Mouse (Mus musculus): ENCODE data around the gene Ppp1r27.

The Ppp1r27 gene

GRCm38 (mm10) chr11:120575940-120576339 is 25.0 kb upstream of the Ppp1r27 start:
- in situ Hi-C loops (cut with MseI, MboI), result no loop called here

GRCm38 (mm10) chr11:120575046-120575445 is 24.1 kb upstream of the Ppp1r27 start:
- in situ Hi-C loops (cut with MseI, MboI), result no loop called here

GRCm38 (mm10) chr11:120574278-120574600 is 23.3 kb upstream of the Ppp1r27 start:
- in situ Hi-C loops (cut with MseI, MboI), result no loop called here

GRCm38 (mm10) chr11:120573585-120574277 is 22.8 kb upstream of the Ppp1r27 start:
- in situ Hi-C loops (cut with MseI, MboI), result no loop called here

- in situ Hi-C loops (cut with MseI, MboI), result no loop called here
Measured at GRCm38 (mm10) chr11:120572752-120573584, 22.0 kb upstream of the Ppp1r27 start, which contains the start of gene P4hb. Gene P4hb, minus strand, starts transcription at chr11:120573253.

GRCm38 (mm10) chr11:120572417-120572751 is 21.5 kb upstream of the Ppp1r27 start:
- in situ Hi-C loops (cut with MseI, MboI), result no loop called here

GRCm38 (mm10) chr11:120571754-120572416 is 21.0 kb upstream of the Ppp1r27 start:
- in situ Hi-C loops (cut with MseI, MboI), result no loop called here

GRCm38 (mm10) chr11:120571122-120571521 is 20.2 kb upstream of the Ppp1r27 start:
- in situ Hi-C loops (cut with MseI, MboI), result no loop called here

- in situ Hi-C loops (cut with MseI, MboI), result no loop called here
Measured at GRCm38 (mm10) chr11:120568324-120568723, 17.4 kb upstream of the Ppp1r27 start.

GRCm38 (mm10) chr11:120565114-120565513 is 14.2 kb upstream of the Ppp1r27 start:
- in situ Hi-C loops (cut with MseI, MboI), result no loop called here

- in situ Hi-C loops (cut with MseI, MboI), result no loop called here
Measured at GRCm38 (mm10) chr11:120562949-120563348, 12.0 kb upstream of the Ppp1r27 start.

GRCm38 (mm10) chr11:120560952-120561728 is 10.2 kb upstream of the Ppp1r27 start:
- in situ Hi-C loops (cut with MseI, MboI), result no loop called here

GRCm38 (mm10) chr11:120558843-120559242 is 7.9 kb upstream of the Ppp1r27 start:
- in situ Hi-C loops (cut with MseI, MboI), result loop anchor here in 1 of 2 experiments (5.0 kb wide), 1 partner anchor 37 kb away; no protein-coding TSS in a partner anchor

- in situ Hi-C loops (cut with MseI, MboI), result loop anchor here in 1 of 2 experiments (5.0 kb wide), 1 partner anchor 33 kb away; no protein-coding TSS in a partner anchor
Measured at GRCm38 (mm10) chr11:120555260-120555659, 4.3 kb upstream of the Ppp1r27 start.

GRCm38 (mm10) chr11:120554834-120555233 is 3.9 kb upstream of the Ppp1r27 start:
- in situ Hi-C loops (cut with MseI, MboI), result loop anchor here in 1 of 2 experiments (5.0 kb wide), 1 partner anchor 33 kb away; no protein-coding TSS in a partner anchor

GRCm38 (mm10) chr11:120552736-120553135 is 1.8 kb upstream of the Ppp1r27 start:
- in situ Hi-C loops (cut with MseI, MboI), result no loop called here

- in situ Hi-C loops (cut with MseI, MboI), result no loop called here
Measured at GRCm38 (mm10) chr11:120549986-120550809, 734 bp downstream of the Ppp1r27 start.

- in situ Hi-C loops (cut with MseI, MboI), result no loop called here
Measured at GRCm38 (mm10) chr11:120549168-120549945, 1.6 kb downstream of the Ppp1r27 start, which contains the start of gene Mcrip1. Gene Mcrip1, minus strand, starts transcription at chr11:120549727.

- in situ Hi-C loops (cut with MseI, MboI), result no loop called here
Measured at GRCm38 (mm10) chr11:120548786-120549167, 2.2 kb downstream of the Ppp1r27 start.

- in situ Hi-C loops (cut with MseI, MboI), result no loop called here
Measured at GRCm38 (mm10) chr11:120548214-120548613, 2.7 kb downstream of the Ppp1r27 start.
